Mouse (Mus musculus) G1E (cell line): ENCODE data around the gene Adipor2.

ENCODE experiments used
- CTCF ChIP-seq: IDR thresholded peaks from 2 replicates; pipeline ENCODE4 v1.5.1; 2012; ENCODE audit warnings: low read depth, low read length, inconsistent platforms, mixed read lengths
- GATA1 ChIP-seq: IDR thresholded peaks from 2 replicates; pipeline ENCODE4 v1.6.1; 2012; ENCODE audit warnings: borderline replicate concordance, low read length, inconsistent platforms, mixed read lengths
- GATA2 ChIP-seq: IDR thresholded peaks from 2 replicates; pipeline ENCODE4 v1.6.1; 2012; ENCODE audit warnings: low read depth, low read length, inconsistent platforms, borderline replicate concordance
- POLR2AphosphoS5 ChIP-seq: IDR thresholded peaks from 2 replicates; pipeline ENCODE4 v1.6.1; 2012; ENCODE audit warnings: low read depth, low read length, inconsistent platforms; ENCODE audit not compliant: insufficient replicate concordance
- TAL1 ChIP-seq: conservative IDR thresholded peaks from 2 replicates; pipeline ENCODE4 v1.6.1; 2012; ENCODE audit warnings: low read depth, low read length, inconsistent platforms, mixed read lengths

DNA sequence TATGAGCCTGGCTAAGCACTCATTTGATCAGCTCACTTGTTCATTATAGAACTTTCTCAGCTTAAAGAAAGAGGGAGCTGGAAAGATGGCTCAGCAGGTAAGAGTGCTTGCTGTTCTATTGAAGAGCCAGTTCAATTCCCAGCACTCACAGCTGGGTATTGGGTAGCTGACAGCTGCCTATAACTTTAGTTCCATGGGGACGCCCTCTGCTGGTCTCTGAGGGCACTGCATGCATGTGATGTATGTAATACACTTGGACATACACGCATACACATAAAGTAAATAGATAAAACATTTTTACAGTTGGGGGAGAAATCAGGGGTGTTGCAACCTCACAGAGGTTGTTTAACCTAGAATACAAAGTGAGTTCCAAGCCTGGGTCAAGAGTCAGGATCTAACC, 98.1 kb downstream of the Adipor2 start:
- TF ChIP-seq CTCF (peak; percentile 37; the same call in 1 of the 2 replicates), TAL1 (no peak), GATA1 (no peak), POLR2AphosphoS5 (no peak), GATA2 (no peak)
